Mouse (Mus musculus): ENCODE results near the gene 9430097D07Rik. TPM values are rescaled to one million over a fixed set of nuclear protein-coding genes. Genes with fewer than 3 reads are reported as not detected.

9430097D07Rik gene
- total and polyA plus RNA-seq, 3 experiments: not detected

DNA sequence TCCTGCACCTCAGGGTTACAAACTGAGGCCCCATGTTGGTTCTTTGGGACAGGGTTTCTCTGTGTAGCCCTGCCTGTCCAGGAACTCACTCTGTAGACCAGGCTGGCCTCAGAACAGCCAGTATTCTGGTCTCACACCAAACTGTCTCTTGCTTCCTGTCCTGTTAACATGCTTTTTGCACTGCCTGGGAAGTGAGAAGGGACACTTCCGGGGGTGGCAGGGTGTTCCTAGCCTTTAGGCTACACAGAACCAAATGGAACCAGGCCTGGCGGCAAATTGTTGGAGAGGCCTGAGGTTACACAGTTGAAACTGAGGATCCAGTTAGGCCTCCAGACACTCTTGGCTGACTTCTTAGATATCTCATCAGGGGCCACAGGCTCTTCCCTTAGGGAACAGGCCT lies 42.3 kb downstream of the 9430097D07Rik start:
- Histone ChIP-seq H3K27me3 (replicated peaks) (peaks cover 9% of the 10 kb centered on the region), H3K4me3 (replicated peaks in 1 of 3; ENCODE audit: low read depth in 2 of 3, low read length in 2 of 3, poor library complexity in 1 of 3) (no peak overlapping the region), H3K36me3 (replicated peaks in 1 of 2; ENCODE audit: control insufficient read depth in 1 of 2, insufficient read depth in 1 of 2, low read length in 1 of 2) (no peaks in the 10 kb centered on the region), H3K27ac (ENCODE audit: insufficient read depth, low read depth) (no peak overlapping the region), H3K9me3 (replicated peaks; ENCODE audit: low read length) (no peaks in the 10 kb centered on the region), H3K79me2 (replicated peaks; ENCODE audit: control insufficient read depth, extremely low read depth, insufficient read depth, poor library complexity, severe bottlenecking) (no peaks in the 10 kb centered on the region), H3K4me2 (ENCODE audit: insufficient read depth, low read depth, poor library complexity, severe bottlenecking) (no peak overlapping the region), H3K9ac (ENCODE audit: insufficient read depth, low read depth) (no peak overlapping the region), H3K4me1 (ENCODE audit: control insufficient read depth in 1 of 2, insufficient read depth in 2 of 2) (peaks cover 9 to 18% of the 10 kb centered on the region in 2 experiments)
- DNase-seq (ENCODE audit: extremely low read depth): no peak
- TF ChIP-seq MEF2A (IDR thresholded peaks at IDR 0.05; ENCODE audit: borderline replicate concordance, low read depth, low read length) (no peak), ETS1 (conservative IDR thresholded peaks at IDR 0.05; ENCODE audit: low read depth, low read length) (no peak), JUN (IDR thresholded peaks at IDR 0.05; ENCODE audit: insufficient read depth, low read depth, low read length) (no peak), SIN3A (IDR thresholded peaks at IDR 0.05; ENCODE audit: low read length) (no peak), IRF4 (IDR thresholded peaks at IDR 0.05; ENCODE audit: low read depth, low read length) (no peak), ZC3H11A (IDR thresholded peaks at IDR 0.05; ENCODE audit: low read depth, low read length) (no peak), CTCF (conservative IDR thresholded peaks at IDR 0.05 in 1 of 2, IDR thresholded peaks at IDR 0.05 in 1 of 2; ENCODE audit: low read depth in 2 of 2, low read length in 2 of 2) (no peak), POLR2A (IDR thresholded peaks at IDR 0.05; ENCODE audit: low read depth, low read length) (no peak), CHD2 (IDR thresholded peaks at IDR 0.05; ENCODE audit: low read length) (no peak), TCF12 (IDR thresholded peaks at IDR 0.05; ENCODE audit: low read depth, low read length) (no peak), EP300 (IDR thresholded peaks at IDR 0.05; ENCODE audit: low read length) (no peak), ZKSCAN1 (IDR thresholded peaks at IDR 0.05; ENCODE audit: borderline replicate concordance, low read depth, low read length) (no peak), RAD21 (IDR thresholded peaks at IDR 0.05; ENCODE audit: low read depth, low read length) (no peak), HCFC1 (IDR thresholded peaks at IDR 0.05; ENCODE audit: low read depth, low read length) (no peak)
- dilution Hi-C loops (cut with MboI; ENCODE audit: extremely low pct_ligation_motif_present, extremely low pct_unique_long_range_greater_than_20kb, low sequenced_read_pairs) (no loop called here), in situ Hi-C loops (cut with MboI; ENCODE audit: low pct_ligation_motif_present, low pct_unique_long_range_greater_than_20kb, low sequenced_read_pairs) (no loop called here)

DNA sequence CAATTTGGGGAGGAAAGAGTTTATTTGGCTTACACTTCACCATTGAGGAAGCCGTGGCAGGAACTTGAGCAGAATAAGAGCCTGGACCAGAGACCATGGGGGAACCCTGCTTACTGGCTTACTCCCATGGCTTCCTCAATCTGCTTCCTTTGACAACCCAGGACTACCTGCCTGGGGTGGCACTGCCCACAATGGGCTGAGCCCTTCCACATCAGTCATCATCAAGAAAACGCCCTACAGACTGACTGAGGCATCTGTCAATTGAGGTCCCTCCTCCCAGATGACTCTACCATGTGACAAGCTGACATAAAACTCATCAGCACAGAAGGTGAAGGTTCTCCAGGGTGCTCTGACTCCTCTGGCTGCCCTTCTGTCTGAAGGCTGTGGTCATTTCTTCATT lies 45.0 kb downstream of the 9430097D07Rik start:
- TF ChIP-seq ELF1 (IDR thresholded peaks at IDR 0.05; ENCODE audit: low read depth, low read length): no peak
- no peak for TF ChIP-seq ZC3H11A (IDR thresholded peaks at IDR 0.05; ENCODE audit: low read depth, low read length)
- TF ChIP-seq JUND (conservative IDR thresholded peaks at IDR 0.05; ENCODE audit: low read depth, low read length): no peak
- TF ChIP-seq BHLHE40 (IDR thresholded peaks at IDR 0.05; ENCODE audit: low read depth, low read length): no peak
- TF ChIP-seq E2F4 (IDR thresholded peaks at IDR 0.05; ENCODE audit: insufficient replicate concordance, low read depth, low read length): no peak
- TF ChIP-seq SIN3A (IDR thresholded peaks at IDR 0.05; ENCODE audit: low read length): no peak
- no peak for TF ChIP-seq ZNF384 (IDR thresholded peaks at IDR 0.05; ENCODE audit: low read depth, low read length)
- TF ChIP-seq CHD1 (IDR thresholded peaks at IDR 0.05; ENCODE audit: low read depth, low read length): no peak
- TF ChIP-seq CHD2 (IDR thresholded peaks at IDR 0.05; ENCODE audit: low read length): no peak
- no peak for TF ChIP-seq NRF1 (IDR thresholded peaks at IDR 0.05; ENCODE audit: low read depth, low read length)
- no peak for TF ChIP-seq MXI1 (IDR thresholded peaks at IDR 0.05; ENCODE audit: low read depth, low read length)
- TF ChIP-seq USF1 (IDR thresholded peaks at IDR 0.05; ENCODE audit: low read depth, low read length): no peak
- TF ChIP-seq EP300 (IDR thresholded peaks at IDR 0.05; ENCODE audit: low read length): no peak
- Histone ChIP-seq H3K36me3 (replicated peaks in 1 of 2; ENCODE audit: control insufficient read depth in 1 of 2, insufficient read depth in 1 of 2, low read length in 1 of 2) (no peaks in the 10 kb centered on the region), H3K4me2 (ENCODE audit: insufficient read depth, low read depth, poor library complexity, severe bottlenecking) (no peak overlapping the region), H3K79me2 (replicated peaks; ENCODE audit: control insufficient read depth, extremely low read depth, insufficient read depth, poor library complexity, severe bottlenecking) (no peaks in the 10 kb centered on the region), H3K9me3 (replicated peaks; ENCODE audit: low read length) (no peaks in the 10 kb centered on the region), H3K4me3 (replicated peaks in 1 of 3; ENCODE audit: low read depth in 2 of 3, low read length in 2 of 3, poor library complexity in 1 of 3) (no peak overlapping the region), H3K4me1 (ENCODE audit: control insufficient read depth in 1 of 2, insufficient read depth in 2 of 2) (peaks cover 3 to 18% of the 10 kb centered on the region in 2 experiments; a peak in 3 of 4 replicates), H3K27me3 (replicated peaks) (peaks cover 9% of the 10 kb centered on the region), H3K9ac (ENCODE audit: insufficient read depth, low read depth) (no peak overlapping the region), H3K27ac (ENCODE audit: insufficient read depth, low read depth) (no peak overlapping the region)
- DNase-seq (ENCODE audit: extremely low read depth): no peak
- in situ Hi-C loops (cut with MboI; ENCODE audit: low pct_ligation_motif_present, low pct_unique_long_range_greater_than_20kb, low sequenced_read_pairs): no loop called here
- dilution Hi-C loops (cut with MboI; ENCODE audit: extremely low pct_ligation_motif_present, extremely low pct_unique_long_range_greater_than_20kb, low sequenced_read_pairs): no loop called here
